Mouse (Mus musculus): ENCODE measurements around the gene Aak1. TPM values are rescaled to one million over a fixed set of nuclear protein-coding genes. Genes with fewer than 3 reads are reported as not detected.

Gene Aak1
- total and polyA plus RNA-seq, 3 experiments, result 2.8 to 21.0 (median 7.1) TPM

DNA sequence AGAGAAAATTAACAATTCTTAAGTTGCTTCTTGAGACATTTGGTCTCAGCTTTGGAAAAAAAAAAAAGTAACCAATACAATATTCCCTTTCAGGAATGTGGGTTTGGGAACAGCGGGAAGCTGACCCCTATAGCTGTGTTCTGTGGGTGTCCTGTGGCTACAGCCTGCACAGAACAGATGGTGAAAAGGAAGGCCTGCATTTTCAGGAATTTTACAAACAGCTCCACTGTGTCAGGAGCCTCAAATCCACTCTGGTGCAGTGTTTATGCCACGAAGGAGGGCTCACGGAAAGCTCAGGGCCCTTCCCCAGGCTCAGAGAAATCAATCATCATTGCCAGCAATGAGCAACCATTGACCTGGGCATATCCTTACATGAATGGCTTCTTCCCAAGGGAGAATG, 34.4 kb upstream of the Aak1 start:
- dilution Hi-C loops (cut with MboI; ENCODE audit: extremely low pct_ligation_motif_present, extremely low pct_unique_long_range_greater_than_20kb, low sequenced_read_pairs) (no loop called here), in situ Hi-C loops (cut with MboI; ENCODE audit: low pct_ligation_motif_present, low pct_unique_long_range_greater_than_20kb, low sequenced_read_pairs) (loop anchor here (5.0 to 10.0 kb wide), 2 partner anchors 112 to 190 kb away; partner anchors contain the start of gene Nfu1)
- Histone ChIP-seq H3K27me3 (replicated peaks) (no peaks in the 10 kb centered on the region), H3K9me3 (replicated peaks; ENCODE audit: low read length) (no peaks in the 10 kb centered on the region), H3K27ac (ENCODE audit: insufficient read depth, low read depth) (no peak overlapping the region), H3K4me2 (ENCODE audit: insufficient read depth, low read depth, poor library complexity, severe bottlenecking) (no peak overlapping the region), H3K9ac (ENCODE audit: insufficient read depth, low read depth) (no peak overlapping the region), H3K36me3 (replicated peaks in 1 of 2; ENCODE audit: control insufficient read depth in 1 of 2, insufficient read depth in 1 of 2, low read length in 1 of 2) (no peaks in the 10 kb centered on the region), H3K4me1 (ENCODE audit: control insufficient read depth in 1 of 2, insufficient read depth in 2 of 2) (peaks cover 3 to 14% of the 10 kb centered on the region in 2 experiments; a peak in 3 of 4 replicates), H3K79me2 (replicated peaks; ENCODE audit: control insufficient read depth, extremely low read depth, insufficient read depth, poor library complexity, severe bottlenecking) (no peaks in the 10 kb centered on the region), H3K4me3 (replicated peaks in 1 of 3; ENCODE audit: low read depth in 2 of 3, low read length in 2 of 3, poor library complexity in 1 of 3) (no peak overlapping the region)
- DNase-seq (ENCODE audit: extremely low read depth), result no peak
- TF ChIP-seq EP300 (IDR thresholded peaks at IDR 0.05; ENCODE audit: low read length), result no peak
- TF ChIP-seq UBTF (IDR thresholded peaks at IDR 0.05; ENCODE audit: low read depth, low read length), result no peak
- no peak for TF ChIP-seq SIN3A (IDR thresholded peaks at IDR 0.05; ENCODE audit: low read length)
- TF ChIP-seq POLR2A (IDR thresholded peaks at IDR 0.05; ENCODE audit: low read depth, low read length), result no peak
- no peak for TF ChIP-seq JUND (conservative IDR thresholded peaks at IDR 0.05; ENCODE audit: low read depth, low read length)
- no peak for TF ChIP-seq CHD2 (IDR thresholded peaks at IDR 0.05; ENCODE audit: low read length)
- no peak for TF ChIP-seq MYC (IDR thresholded peaks at IDR 0.05; ENCODE audit: low read depth, low read length)
- no peak for TF ChIP-seq NRF1 (IDR thresholded peaks at IDR 0.05; ENCODE audit: low read depth, low read length)
- TF ChIP-seq POLR2AphosphoS2 (IDR thresholded peaks at IDR 0.05; ENCODE audit: low read depth, low read length), result no peak
- no peak for TF ChIP-seq ZNF384 (IDR thresholded peaks at IDR 0.05; ENCODE audit: low read depth, low read length)
- no peak for TF ChIP-seq ETS1 (conservative IDR thresholded peaks at IDR 0.05; ENCODE audit: low read depth, low read length)
- TF ChIP-seq MAZ (IDR thresholded peaks at IDR 0.05; ENCODE audit: low read depth, low read length), result no peak

GRCm38 (mm10) chr6:86815436-86815835, 33.9 kb upstream of the Aak1 start:
- Histone ChIP-seq H3K4me1 (ENCODE audit: control insufficient read depth in 1 of 2, insufficient read depth in 2 of 2) (peaks cover 3 to 14% of the 10 kb centered on the region in 2 experiments; a peak in 3 of 4 replicates), H3K9me3 (replicated peaks; ENCODE audit: low read length) (no peaks in the 10 kb centered on the region), H3K9ac (ENCODE audit: insufficient read depth, low read depth) (no peak overlapping the region), H3K27ac (ENCODE audit: insufficient read depth, low read depth) (no peak overlapping the region), H3K27me3 (replicated peaks) (no peaks in the 10 kb centered on the region), H3K36me3 (replicated peaks in 1 of 2; ENCODE audit: control insufficient read depth in 1 of 2, insufficient read depth in 1 of 2, low read length in 1 of 2) (no peaks in the 10 kb centered on the region), H3K79me2 (replicated peaks; ENCODE audit: control insufficient read depth, extremely low read depth, insufficient read depth, poor library complexity, severe bottlenecking) (no peaks in the 10 kb centered on the region), H3K4me3 (replicated peaks in 1 of 3; ENCODE audit: low read depth in 2 of 3, low read length in 2 of 3, poor library complexity in 1 of 3) (no peak overlapping the region), H3K4me2 (ENCODE audit: insufficient read depth, low read depth, poor library complexity, severe bottlenecking) (no peak overlapping the region)
- no peak for TF ChIP-seq GABPA (IDR thresholded peaks at IDR 0.05; ENCODE audit: insufficient replicate concordance, low read depth, low read length)
- no peak for TF ChIP-seq USF2 (conservative IDR thresholded peaks at IDR 0.05; ENCODE audit: low read depth, low read length)
- TF ChIP-seq MAX (IDR thresholded peaks at IDR 0.05; ENCODE audit: low read length), result no peak
- TF ChIP-seq NRF1 (IDR thresholded peaks at IDR 0.05; ENCODE audit: low read depth, low read length), result no peak
- TF ChIP-seq JUN (IDR thresholded peaks at IDR 0.05; ENCODE audit: insufficient read depth, low read depth, low read length), result no peak
- no peak for TF ChIP-seq KAT2A (IDR thresholded peaks at IDR 0.05; ENCODE audit: insufficient replicate concordance, low read length)
- no peak for TF ChIP-seq POLR2A (IDR thresholded peaks at IDR 0.05; ENCODE audit: low read depth, low read length)
- no peak for TF ChIP-seq CTCF (conservative IDR thresholded peaks at IDR 0.05 in 1 of 2, IDR thresholded peaks at IDR 0.05 in 1 of 2; ENCODE audit: low read depth in 2 of 2, low read length in 2 of 2)
- TF ChIP-seq CHD2 (IDR thresholded peaks at IDR 0.05; ENCODE audit: low read length), result no peak
- TF ChIP-seq ZKSCAN1 (IDR thresholded peaks at IDR 0.05; ENCODE audit: borderline replicate concordance, low read depth, low read length), result no peak
- TF ChIP-seq ZMIZ1 (IDR thresholded peaks at IDR 0.05; ENCODE audit: low read depth, low read length), result no peak
- no peak for TF ChIP-seq MEF2A (IDR thresholded peaks at IDR 0.05; ENCODE audit: borderline replicate concordance, low read depth, low read length)
- TF ChIP-seq ETS1 (conservative IDR thresholded peaks at IDR 0.05; ENCODE audit: low read depth, low read length), result no peak
- no peak for TF ChIP-seq RAD21 (IDR thresholded peaks at IDR 0.05; ENCODE audit: low read depth, low read length)
- TF ChIP-seq IRF4 (IDR thresholded peaks at IDR 0.05; ENCODE audit: low read depth, low read length), result no peak
- no peak for TF ChIP-seq USF1 (IDR thresholded peaks at IDR 0.05; ENCODE audit: low read depth, low read length)
- TF ChIP-seq MAZ (IDR thresholded peaks at IDR 0.05; ENCODE audit: low read depth, low read length), result no peak
- TF ChIP-seq POLR2AphosphoS2 (IDR thresholded peaks at IDR 0.05; ENCODE audit: low read depth, low read length), result no peak
- TF ChIP-seq MYC (IDR thresholded peaks at IDR 0.05; ENCODE audit: low read depth, low read length), result no peak
- TF ChIP-seq ZC3H11A (IDR thresholded peaks at IDR 0.05; ENCODE audit: low read depth, low read length), result no peak
- in situ Hi-C loops (cut with MboI; ENCODE audit: low pct_ligation_motif_present, low pct_unique_long_range_greater_than_20kb, low sequenced_read_pairs), result loop anchor here (10.0 kb wide), 1 partner anchor 189 kb away; the partner anchor contains the start of gene Nfu1
- no peak for DNase-seq (ENCODE audit: extremely low read depth)
- dilution Hi-C loops (cut with MboI; ENCODE audit: extremely low pct_ligation_motif_present, extremely low pct_unique_long_range_greater_than_20kb, low sequenced_read_pairs), result no loop called here
